Mouse (Mus musculus) spleen, postnatal 14 days (tissue): ENCODE data around the gene Fam43a.

ENCODE experiments used
- DNase-seq, 2 experiments: peaks; one replicate each; pipeline ENCODE4 v3.0.0; 2021 to 2022; ENCODE audit warnings: low spot score in 2 of 2

The Fam43a gene

DNA sequence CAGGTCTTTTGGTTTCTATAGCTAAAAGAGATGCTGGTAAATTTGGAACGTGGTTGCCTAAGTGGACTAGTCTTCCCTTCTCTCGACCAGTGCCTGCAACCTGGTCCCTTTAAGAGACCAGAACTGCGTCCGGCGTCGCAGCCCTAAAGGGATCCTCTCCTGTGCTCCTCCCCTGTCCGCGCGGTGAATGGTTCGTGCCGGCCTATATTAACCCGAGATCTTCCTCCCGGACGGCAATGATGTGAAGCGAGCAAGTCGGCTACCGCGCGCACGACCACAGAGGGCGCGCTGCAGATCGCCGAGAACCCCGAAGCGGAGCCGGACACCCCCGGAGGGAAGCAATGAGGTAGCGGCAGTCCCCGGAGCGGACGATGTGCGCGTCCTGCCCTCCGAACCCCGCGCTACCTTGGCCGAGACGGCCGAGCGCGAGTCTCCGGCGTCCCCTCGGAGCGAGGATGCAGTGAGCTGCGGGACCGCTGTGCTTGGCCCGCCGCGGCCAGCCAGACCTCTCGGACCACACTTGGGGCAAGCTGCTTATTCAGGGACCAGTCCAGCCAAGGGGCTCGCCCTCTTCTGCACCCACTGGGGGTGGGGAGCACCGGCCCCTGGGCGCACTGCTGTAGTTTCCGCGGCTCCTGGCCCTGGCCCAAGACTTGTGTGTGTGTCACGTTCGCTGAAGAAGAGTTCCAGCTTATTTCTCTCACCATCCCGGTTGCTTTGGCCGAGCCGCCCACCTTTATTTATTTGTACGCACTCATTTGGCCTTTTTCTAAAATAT lies at the start of gene Fam43a:
Gene Fam43a (plus strand): TSS at position 233 of the 778 bp plus-strand sequence.
- DNase-seq, result peak; percentile 73 to 82

DNA sequence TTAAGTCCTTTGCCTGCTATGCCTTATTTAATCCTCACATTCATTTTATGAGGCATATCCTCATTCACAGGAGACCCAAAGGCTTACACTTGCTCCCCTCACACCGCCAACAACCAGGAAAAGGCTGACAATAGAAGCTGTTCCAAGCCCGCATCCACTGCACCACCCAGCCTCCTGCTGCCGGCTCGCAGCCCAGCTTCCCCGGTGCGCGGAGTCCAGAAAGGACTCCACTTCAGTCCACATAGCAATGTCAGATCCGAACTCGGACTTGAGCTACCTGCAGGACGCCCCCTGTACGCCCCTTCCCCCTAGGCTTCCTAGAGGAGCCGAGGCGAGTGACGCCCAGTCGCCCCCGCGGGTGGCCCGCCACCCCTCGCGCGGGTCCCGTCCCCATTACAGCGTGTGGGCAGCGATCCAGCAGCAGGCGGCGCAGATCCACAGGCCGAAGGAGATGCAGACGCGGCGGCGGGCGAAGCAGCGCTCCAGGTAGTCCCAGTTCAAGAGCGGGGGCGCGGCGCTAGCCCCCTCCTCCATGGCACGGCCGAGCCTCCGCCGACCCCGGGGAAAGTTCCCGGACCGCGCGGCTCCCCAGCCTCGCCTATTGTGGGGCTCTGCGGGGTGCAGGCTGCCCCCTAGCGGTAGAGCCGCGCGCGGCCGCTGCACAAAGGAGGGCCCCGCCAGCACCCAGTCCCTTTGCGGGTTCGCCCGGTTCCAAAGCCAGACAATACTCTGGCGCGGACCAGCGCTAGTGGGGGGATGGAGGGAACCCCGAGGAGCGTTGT lies 49.4 kb upstream of the Fam43a start:
- DNase-seq, result peak; percentile 48 to 67

DNA sequence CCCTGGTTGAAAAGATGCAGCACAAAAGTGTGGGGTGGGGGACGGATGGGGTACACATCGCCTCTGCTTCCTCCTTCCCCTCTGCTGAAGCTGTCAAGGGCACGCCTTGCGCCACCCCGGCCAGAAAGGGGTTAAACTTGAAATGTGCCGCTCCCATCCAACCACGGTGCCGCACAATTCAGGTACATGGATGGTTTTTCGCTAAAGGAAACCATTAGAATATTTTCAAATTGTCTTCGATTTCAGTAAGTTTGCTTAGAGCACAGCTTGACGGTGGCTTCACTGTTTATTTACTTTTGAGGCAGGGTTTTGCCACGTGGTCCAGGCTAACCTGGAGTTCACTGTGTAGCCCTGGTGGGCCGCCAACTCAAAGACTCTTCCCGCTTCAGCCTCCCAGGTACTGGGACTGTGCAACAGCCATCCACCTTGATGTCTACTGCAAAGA lies 48.8 kb upstream of the Fam43a start, which contains the start of gene Tmem44:
Gene Tmem44 (minus strand): TSS at position 95 of the 445 bp plus-strand sequence.
- DNase-seq, result no peak

- peak in 1 of 2 experiments; percentile 22 for DNase-seq
Measured at GRCm38 (mm10) chr16:30552621-30553338, 46.7 kb upstream of the Fam43a start.

GRCm38 (mm10) chr16:30554109-30554508 lies 45.4 kb upstream of the Fam43a start:
- DNase-seq, result no peak

GRCm38 (mm10) chr16:30559312-30559992 lies 40.1 kb upstream of the Fam43a start:
- no peak for DNase-seq

- no peak for DNase-seq
Measured at GRCm38 (mm10) chr16:30560601-30561000, 38.9 kb upstream of the Fam43a start.

- no peak for DNase-seq
Measured at GRCm38 (mm10) chr16:30565631-30566030, 33.9 kb upstream of the Fam43a start.

DNA sequence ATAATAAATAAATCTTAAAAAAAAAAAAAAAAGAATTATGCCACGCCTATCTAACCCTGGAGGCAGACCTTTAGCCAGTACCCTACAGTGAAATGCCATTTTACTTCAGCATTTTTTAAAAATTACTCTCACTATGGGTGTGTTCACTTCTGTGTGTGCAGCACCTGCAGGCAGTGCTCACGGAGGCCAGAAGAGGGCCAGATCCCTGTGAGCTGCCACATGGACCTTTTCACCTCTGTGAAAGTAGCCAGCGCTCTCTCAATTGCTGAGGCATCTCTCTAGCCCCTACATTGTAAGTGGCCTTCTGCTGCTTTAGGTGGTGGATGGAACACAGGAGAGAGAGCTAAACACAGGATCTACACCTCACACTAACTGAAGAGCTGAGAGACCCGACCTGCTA lies 29.4 kb upstream of the Fam43a start:
- DNase-seq, result no peak

- DNase-seq, result no peak
Measured at GRCm38 (mm10) chr16:30571378-30571777, 28.1 kb upstream of the Fam43a start.

DNA sequence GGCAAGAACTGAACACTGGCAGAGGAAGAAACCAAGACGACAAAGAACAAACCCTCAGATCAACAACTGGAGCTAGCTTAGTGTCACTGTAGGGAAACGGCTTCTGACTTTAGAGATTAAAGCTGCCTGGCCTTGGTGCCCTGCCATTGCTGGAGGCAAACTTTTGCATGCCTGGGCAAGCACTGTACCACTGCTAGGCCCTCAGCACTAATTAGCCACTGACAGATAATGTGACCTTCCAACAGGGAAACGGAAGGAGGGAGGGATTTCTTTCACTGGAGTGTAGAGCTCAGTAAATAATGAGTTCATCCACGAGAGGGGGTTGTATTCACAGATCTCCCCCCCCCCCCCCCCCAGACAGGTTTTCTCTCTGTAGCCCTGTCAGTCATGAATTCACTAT lies 27.3 kb upstream of the Fam43a start:
- no peak for DNase-seq

- DNase-seq, result no peak
Measured at GRCm38 (mm10) chr16:30575815-30576214, 23.7 kb upstream of the Fam43a start.

DNA sequence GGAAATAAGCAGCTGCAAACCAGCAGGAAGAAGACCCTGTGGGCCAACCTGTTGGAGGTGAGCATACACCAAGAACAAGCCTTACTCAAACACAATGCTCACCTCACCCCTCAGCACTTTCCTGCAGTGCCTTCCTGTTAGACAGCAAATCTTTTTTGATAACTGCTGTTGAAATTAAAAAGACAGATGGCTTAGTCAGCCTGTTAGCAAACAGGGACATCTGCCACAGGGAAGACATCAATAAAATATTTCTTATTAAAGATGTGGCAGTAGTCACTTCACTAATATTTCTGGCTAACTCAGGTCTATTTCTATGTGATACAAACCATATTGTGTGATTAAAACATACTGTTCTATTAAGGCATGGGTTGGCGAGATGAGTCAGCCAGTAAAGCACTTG lies 23.1 kb upstream of the Fam43a start:
- DNase-seq, result no peak

DNA sequence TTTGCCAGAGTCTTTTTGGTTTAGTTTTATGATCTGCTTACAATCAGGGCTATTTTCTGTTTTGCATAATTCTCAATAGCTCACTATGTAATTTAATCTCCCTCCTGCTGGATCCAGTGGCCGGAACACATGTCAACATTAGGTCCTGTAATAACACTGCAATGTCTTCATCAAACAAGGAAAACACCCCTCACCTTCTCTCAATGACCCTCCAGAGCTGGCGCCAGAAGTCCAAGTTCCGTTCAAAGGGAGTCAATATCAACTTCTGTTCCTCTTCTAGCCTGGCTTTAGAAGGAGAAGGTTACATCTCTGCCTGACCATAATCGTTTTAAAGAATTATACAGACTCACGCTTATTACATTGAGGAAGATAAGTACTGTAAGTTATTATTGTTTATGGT lies 18.8 kb upstream of the Fam43a start:
- DNase-seq, result no peak

GRCm38 (mm10) chr16:30586935-30587493 lies 12.5 kb upstream of the Fam43a start:
- no peak for DNase-seq

GRCm38 (mm10) chr16:30587494-30588327 lies 11.8 kb upstream of the Fam43a start, which contains the start of gene Lsg1:
Gene Lsg1 (minus strand): TSS chr16:30587592.
- peak; percentile 58 to 78 for DNase-seq

GRCm38 (mm10) chr16:30590264-30591209 lies 9.0 kb upstream of the Fam43a start:
- DNase-seq, result no peak

DNA sequence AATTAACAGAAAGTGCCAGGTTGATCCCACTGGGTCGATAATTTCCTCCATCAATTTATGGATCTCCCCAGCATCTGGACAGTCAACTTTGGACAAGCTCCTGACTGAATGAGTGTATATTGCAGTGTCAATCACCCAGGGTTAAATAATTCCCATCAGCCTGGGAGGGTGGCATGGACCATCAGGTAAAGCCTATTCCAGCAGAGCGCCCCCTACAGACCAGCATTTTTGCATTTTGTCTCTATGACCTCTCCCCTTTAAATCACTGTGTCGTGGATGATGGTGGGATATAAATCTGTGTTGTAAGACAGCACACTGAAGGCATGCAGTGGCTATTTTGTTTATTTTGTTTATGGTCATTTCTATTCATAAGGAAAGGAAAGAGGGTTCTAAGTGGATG lies 7.5 kb upstream of the Fam43a start:
- no peak for DNase-seq

- DNase-seq, result no peak
Measured at GRCm38 (mm10) chr16:30595356-30595755, 4.2 kb upstream of the Fam43a start.
